Mouse (Mus musculus): ENCODE measurements around the gene Hmx3. TPM values are rescaled to one million over a fixed set of nuclear protein-coding genes. Genes with fewer than 3 reads are reported as not detected.
A peak's percentile ranks its signal among the peaks of the same experiment; 100 is the strongest.

Gene Hmx3
- polyA plus RNA-seq, 1 experiment from 2014 or later = not detected

GRCm38 (mm10) chr7:131545701-131546385 is 3.2 kb downstream of the Hmx3 start:
- H3K4me2 ChIP-seq (ENCODE audit: low read depth, low read length) = no peak overlapping the region
- no peaks in the 10 kb centered on the region; the same call in 1 of the 2 replicates for H3K4me1 ChIP-seq (ENCODE audit: control insufficient read depth, low read depth, low read length)
- no peak overlapping the region for H3K9ac ChIP-seq (ENCODE audit: low read depth, low read length)
- H3K27ac ChIP-seq (ENCODE audit: low read length) = no peak overlapping the region
- no peaks in the 10 kb centered on the region for H3K36me3 ChIP-seq (ENCODE audit: control insufficient read depth, insufficient read depth)
- no peak for ATAC-seq (ENCODE audit: low read depth)
- peaks cover 100% of the 10 kb centered on the region for H3K27me3 ChIP-seq (ENCODE audit: control insufficient read depth, insufficient read depth, low read depth, low read length)
- H3K4me3 ChIP-seq (ENCODE audit: low read depth, low read length) = no peak overlapping the region
- H3K9me3 ChIP-seq (replicated peaks; ENCODE audit: control insufficient read depth, low read length) = no peaks in the 10 kb centered on the region
- 4% methylated on average over 13 of the region's 13 CpGs for WGBS (ENCODE audit: insufficient replicate concordance)

GRCm38 (mm10) chr7:131546423-131546822 is 3.8 kb downstream of the Hmx3 start:
- no peak for ATAC-seq (ENCODE audit: low read depth)
- Histone ChIP-seq H3K4me3 (ENCODE audit: low read depth, low read length) (no peak overlapping the region), H3K27me3 (ENCODE audit: control insufficient read depth, insufficient read depth, low read depth, low read length) (peaks cover 100% of the 10 kb centered on the region), H3K27ac (ENCODE audit: low read length) (no peak overlapping the region), H3K9me3 (replicated peaks; ENCODE audit: control insufficient read depth, low read length) (no peaks in the 10 kb centered on the region), H3K9ac (ENCODE audit: low read depth, low read length) (no peak overlapping the region), H3K36me3 (ENCODE audit: control insufficient read depth, insufficient read depth) (no peaks in the 10 kb centered on the region), H3K4me2 (ENCODE audit: low read depth, low read length) (no peak overlapping the region), H3K4me1 (ENCODE audit: control insufficient read depth, low read depth, low read length) (no peaks in the 10 kb centered on the region; the same call in 1 of the 2 replicates)
- 2% methylated on average over 2 of the region's 2 CpGs for WGBS (ENCODE audit: insufficient replicate concordance)

- H3K4me3 ChIP-seq (ENCODE audit: low read depth, low read length) = no peak overlapping the region
- H3K9me3 ChIP-seq (replicated peaks; ENCODE audit: control insufficient read depth, low read length) = no peaks in the 10 kb centered on the region
- peaks cover 100% of the 10 kb centered on the region for H3K27me3 ChIP-seq (ENCODE audit: control insufficient read depth, insufficient read depth, low read depth, low read length)
- H3K27ac ChIP-seq (ENCODE audit: low read length) = no peak overlapping the region
- no peak overlapping the region for H3K9ac ChIP-seq (ENCODE audit: low read depth, low read length)
- H3K4me1 ChIP-seq (ENCODE audit: control insufficient read depth, low read depth, low read length) = no peaks in the 10 kb centered on the region; the same call in 1 of the 2 replicates
- WGBS (ENCODE audit: insufficient replicate concordance) = 2% methylated on average over 5 of the region's 5 CpGs
- no peaks in the 10 kb centered on the region for H3K36me3 ChIP-seq (ENCODE audit: control insufficient read depth, insufficient read depth)
- no peak for ATAC-seq (ENCODE audit: low read depth)
- no peak overlapping the region for H3K4me2 ChIP-seq (ENCODE audit: low read depth, low read length)
Measured at GRCm38 (mm10) chr7:131547481-131547880, 4.8 kb downstream of the Hmx3 start.

- no peak within 1 kb of the TSS for H3K27ac ChIP-seq (ENCODE audit: low read length)
- no peak within 1 kb of the TSS for H3K4me3 ChIP-seq (ENCODE audit: low read depth, low read length)
- no peak within 1 kb of the TSS for H3K9ac ChIP-seq (ENCODE audit: low read depth, low read length)
- no peaks in the 10 kb centered on the region for H3K36me3 ChIP-seq (ENCODE audit: control insufficient read depth, insufficient read depth)
- peaks cover 100% of the 10 kb centered on the region for H3K27me3 ChIP-seq (ENCODE audit: control insufficient read depth, insufficient read depth, low read depth, low read length)
- no peak within 1 kb of the TSS for H3K4me2 ChIP-seq (ENCODE audit: low read depth, low read length)
- no peaks in the 10 kb centered on the region for H3K9me3 ChIP-seq (replicated peaks; ENCODE audit: control insufficient read depth, low read length)
- no peaks in the 10 kb centered on the region for H3K4me1 ChIP-seq (ENCODE audit: control insufficient read depth, low read depth, low read length)
- no peak for ATAC-seq (ENCODE audit: low read depth)
- 4% methylated on average over 3 of the region's 3 CpGs for WGBS (ENCODE audit: insufficient replicate concordance)
Measured at GRCm38 (mm10) chr7:131548473-131548872, 5.8 kb downstream of the Hmx3 start, which contains the start of gene Hmx2. Gene Hmx2, plus strand, starts transcription at chr7:131548773.

GRCm38 (mm10) chr7:131551471-131551870 is 8.8 kb downstream of the Hmx3 start:
- H3K9me3 ChIP-seq (replicated peaks; ENCODE audit: control insufficient read depth, low read length) = no peaks in the 10 kb centered on the region
- no peaks in the 10 kb centered on the region for H3K4me1 ChIP-seq (ENCODE audit: control insufficient read depth, low read depth, low read length)
- H3K36me3 ChIP-seq (ENCODE audit: control insufficient read depth, insufficient read depth) = no peaks in the 10 kb centered on the region
- H3K27me3 ChIP-seq (ENCODE audit: control insufficient read depth, insufficient read depth, low read depth, low read length) = peaks cover 100% of the 10 kb centered on the region
- H3K4me3 ChIP-seq (ENCODE audit: low read depth, low read length) = no peak overlapping the region
- H3K4me2 ChIP-seq (ENCODE audit: low read depth, low read length) = no peak overlapping the region
- H3K27ac ChIP-seq (ENCODE audit: low read length) = no peak overlapping the region
- ATAC-seq (ENCODE audit: low read depth) = no peak
- 3% methylated on average over 4 of the region's 4 CpGs for WGBS (ENCODE audit: insufficient replicate concordance)
- no peak overlapping the region for H3K9ac ChIP-seq (ENCODE audit: low read depth, low read length)

GRCm38 (mm10) chr7:131551931-131552741 is 9.5 kb downstream of the Hmx3 start:
- Histone ChIP-seq H3K27me3 (ENCODE audit: control insufficient read depth, insufficient read depth, low read depth, low read length) (peaks cover 100% of the 10 kb centered on the region), H3K27ac (ENCODE audit: low read length) (no peak overlapping the region), H3K4me1 (ENCODE audit: control insufficient read depth, low read depth, low read length) (no peaks in the 10 kb centered on the region), H3K9ac (ENCODE audit: low read depth, low read length) (no peak overlapping the region), H3K4me2 (ENCODE audit: low read depth, low read length) (no peak overlapping the region), H3K4me3 (ENCODE audit: low read depth, low read length) (no peak overlapping the region), H3K9me3 (replicated peaks; ENCODE audit: control insufficient read depth, low read length) (no peaks in the 10 kb centered on the region), H3K36me3 (ENCODE audit: control insufficient read depth, insufficient read depth) (no peaks in the 10 kb centered on the region)
- ATAC-seq (ENCODE audit: low read depth) = no peak
- WGBS (ENCODE audit: insufficient replicate concordance) = 2% methylated on average over 42 of the region's 42 CpGs

- no peak for ATAC-seq (ENCODE audit: low read depth)
Measured at GRCm38 (mm10) chr7:131552781-131553180, 10.1 kb downstream of the Hmx3 start.

GRCm38 (mm10) chr7:131553771-131554175 is 11.1 kb downstream of the Hmx3 start:
- peaks cover 99% of the 10 kb centered on the region for H3K27me3 ChIP-seq (ENCODE audit: control insufficient read depth, insufficient read depth, low read depth, low read length)
- H3K4me2 ChIP-seq (ENCODE audit: low read depth, low read length) = peak overlapping the region; percentile 30; the same call in 1 of the 2 replicates
- no peak overlapping the region for H3K27ac ChIP-seq (ENCODE audit: low read length)
- no peaks in the 10 kb centered on the region for H3K9me3 ChIP-seq (replicated peaks; ENCODE audit: control insufficient read depth, low read length)
- WGBS (ENCODE audit: insufficient replicate concordance) = 0% methylated on average over 38 of the region's 39 CpGs
- H3K36me3 ChIP-seq (ENCODE audit: control insufficient read depth, insufficient read depth) = no peaks in the 10 kb centered on the region
- H3K9ac ChIP-seq (ENCODE audit: low read depth, low read length) = no peak overlapping the region
- H3K4me1 ChIP-seq (ENCODE audit: control insufficient read depth, low read depth, low read length) = no peaks in the 10 kb centered on the region
- 0 out of 2 replicates have a peak, but pooled peaks have one; percentile 16 for ATAC-seq (ENCODE audit: low read depth)
- peak overlapping the region; percentile 34 for H3K4me3 ChIP-seq (ENCODE audit: low read depth, low read length)

More at GRCm38 (mm10) chr7:131552781-131553180, 10.1 kb downstream of the Hmx3 start:
- H3K36me3 ChIP-seq (ENCODE audit: control insufficient read depth, insufficient read depth) = no peaks in the 10 kb centered on the region
- H3K27ac ChIP-seq (ENCODE audit: low read length) = no peak overlapping the region
- 2% methylated on average over 5 of the region's 5 CpGs for WGBS (ENCODE audit: insufficient replicate concordance)
- H3K4me3 ChIP-seq (ENCODE audit: low read depth, low read length) = no peak overlapping the region
- H3K4me2 ChIP-seq (ENCODE audit: low read depth, low read length) = no peak overlapping the region
- peaks cover 100% of the 10 kb centered on the region for H3K27me3 ChIP-seq (ENCODE audit: control insufficient read depth, insufficient read depth, low read depth, low read length)
- no peaks in the 10 kb centered on the region for H3K4me1 ChIP-seq (ENCODE audit: control insufficient read depth, low read depth, low read length)
- H3K9me3 ChIP-seq (replicated peaks; ENCODE audit: control insufficient read depth, low read length) = no peaks in the 10 kb centered on the region
- H3K9ac ChIP-seq (ENCODE audit: low read depth, low read length) = no peak overlapping the region
